Mouse (Mus musculus): ENCODE measurements around the gene Zfp326. TPM values are rescaled to one million over a fixed set of nuclear protein-coding genes. Genes with fewer than 3 reads are reported as not detected.

Gene Zfp326
- polyA plus RNA-seq (2014; fragmentation: Nextera tagmentation; extraction: Ambion mirVana), result 16.9 and 32.0 TPM in 2 replicates

GRCm38 (mm10) chr5:105876068-105876924, at the start of gene Zfp326:
TSS of gene Zfp326 (plus strand) at chr5:105876565.
- Histone ChIP-seq H3K27me3 (ENCODE audit: control insufficient read depth, insufficient read depth, low read length) (no peaks in the 10 kb centered on the region), H3K9ac (ENCODE audit: low read depth, low read length) (peak within 1 kb of the TSS; percentile 96), H3K4me3 (ENCODE audit: low read depth, low read length) (peak within 1 kb of the TSS; percentile 81), H3K9me3 (replicated peaks; ENCODE audit: control insufficient read depth, low read length) (no peaks in the 10 kb centered on the region), H3K27ac (ENCODE audit: low read depth, low read length) (peak within 1 kb of the TSS; percentile 89), H3K36me3 (ENCODE audit: control insufficient read depth, insufficient read depth, low read length) (no peaks in the 10 kb centered on the region), H3K4me2 (peak within 1 kb of the TSS; percentile 74), H3K4me1 (ENCODE audit: control insufficient read depth, insufficient read depth, low read length) (peaks cover 13% of the 10 kb centered on the region)
- ATAC-seq (replicated peaks; ENCODE audit: insufficient number of reproducible peaks, low FRiP score, low TSS enrichment), result peak; percentile 96
- under 1% methylated on average over 50 of the region's 83 CpGs for WGBS (ENCODE audit: insufficient replicate concordance)

GRCm38 (mm10) chr5:105826916-105827510, 49.4 kb upstream of the Zfp326 start:
- no peaks in the 10 kb centered on the region for H3K27me3 ChIP-seq (ENCODE audit: control insufficient read depth, insufficient read depth, low read length)
- WGBS (ENCODE audit: insufficient replicate concordance), result 65% methylated on average over 5 of the region's 5 CpGs
- no peaks in the 10 kb centered on the region for H3K9me3 ChIP-seq (replicated peaks; ENCODE audit: control insufficient read depth, low read length)
- no peak overlapping the region for H3K4me3 ChIP-seq (ENCODE audit: low read depth, low read length)
- no peak for ATAC-seq (replicated peaks; ENCODE audit: insufficient number of reproducible peaks, low FRiP score, low TSS enrichment)
- no peak overlapping the region for H3K4me2 ChIP-seq
- peaks cover 4% of the 10 kb centered on the region; the same call in 1 of the 2 replicates for H3K4me1 ChIP-seq (ENCODE audit: control insufficient read depth, insufficient read depth, low read length)
- no peak overlapping the region for H3K27ac ChIP-seq (ENCODE audit: low read depth, low read length)
- H3K36me3 ChIP-seq (ENCODE audit: control insufficient read depth, insufficient read depth, low read length), result no peaks in the 10 kb centered on the region
- no peak overlapping the region for H3K9ac ChIP-seq (ENCODE audit: low read depth, low read length)

- Histone ChIP-seq H3K27me3 (ENCODE audit: control insufficient read depth, insufficient read depth, low read length) (no peaks in the 10 kb centered on the region), H3K4me3 (ENCODE audit: low read depth, low read length) (no peak overlapping the region), H3K27ac (ENCODE audit: low read depth, low read length) (no peak overlapping the region), H3K4me1 (ENCODE audit: control insufficient read depth, insufficient read depth, low read length) (peaks cover 4% of the 10 kb centered on the region; the same call in 1 of the 2 replicates), H3K9me3 (replicated peaks; ENCODE audit: control insufficient read depth, low read length) (no peaks in the 10 kb centered on the region), H3K4me2 (no peak overlapping the region), H3K36me3 (ENCODE audit: control insufficient read depth, insufficient read depth, low read length) (no peaks in the 10 kb centered on the region), H3K9ac (ENCODE audit: low read depth, low read length) (no peak overlapping the region)
- 84% methylated on average over 3 of the region's 3 CpGs for WGBS (ENCODE audit: insufficient replicate concordance)
- ATAC-seq (replicated peaks; ENCODE audit: insufficient number of reproducible peaks, low FRiP score, low TSS enrichment), result no peak
Observed at GRCm38 (mm10) chr5:105828050-105828449, 48.3 kb upstream of the Zfp326 start.

GRCm38 (mm10) chr5:105829008-105829586, 47.3 kb upstream of the Zfp326 start:
- 34% methylated on average over 7 of the region's 7 CpGs for WGBS (ENCODE audit: insufficient replicate concordance)
- Histone ChIP-seq H3K36me3 (ENCODE audit: control insufficient read depth, insufficient read depth, low read length) (no peaks in the 10 kb centered on the region), H3K9me3 (replicated peaks; ENCODE audit: control insufficient read depth, low read length) (no peaks in the 10 kb centered on the region), H3K4me3 (ENCODE audit: low read depth, low read length) (no peak overlapping the region), H3K27ac (ENCODE audit: low read depth, low read length) (no peak overlapping the region), H3K9ac (ENCODE audit: low read depth, low read length) (no peak overlapping the region), H3K4me2 (no peak overlapping the region), H3K4me1 (ENCODE audit: control insufficient read depth, insufficient read depth, low read length) (peaks cover 4% of the 10 kb centered on the region; the same call in 1 of the 2 replicates), H3K27me3 (ENCODE audit: control insufficient read depth, insufficient read depth, low read length) (no peaks in the 10 kb centered on the region)
- no peak for ATAC-seq (replicated peaks; ENCODE audit: insufficient number of reproducible peaks, low FRiP score, low TSS enrichment)

- Histone ChIP-seq H3K27ac (ENCODE audit: low read depth, low read length) (no peak overlapping the region), H3K4me1 (ENCODE audit: control insufficient read depth, insufficient read depth, low read length) (0 out of 2 replicates have a peak, but pooled peaks cover 2% of the 10 kb centered on the region), H3K4me3 (ENCODE audit: low read depth, low read length) (no peak overlapping the region), H3K4me2 (no peak overlapping the region), H3K27me3 (ENCODE audit: control insufficient read depth, insufficient read depth, low read length) (0 out of 2 replicates have a peak, but pooled peaks cover 2% of the 10 kb centered on the region), H3K9me3 (replicated peaks; ENCODE audit: control insufficient read depth, low read length) (no peaks in the 10 kb centered on the region), H3K36me3 (ENCODE audit: control insufficient read depth, insufficient read depth, low read length) (no peaks in the 10 kb centered on the region), H3K9ac (ENCODE audit: low read depth, low read length) (no peak overlapping the region)
- WGBS (ENCODE audit: insufficient replicate concordance), result 65% methylated on average over 7 of the region's 7 CpGs
- no peak for ATAC-seq (replicated peaks; ENCODE audit: insufficient number of reproducible peaks, low FRiP score, low TSS enrichment)
Observed at GRCm38 (mm10) chr5:105832140-105832539, 44.2 kb upstream of the Zfp326 start.

GRCm38 (mm10) chr5:105833923-105834322, 42.4 kb upstream of the Zfp326 start:
- Histone ChIP-seq H3K36me3 (ENCODE audit: control insufficient read depth, insufficient read depth, low read length) (no peaks in the 10 kb centered on the region), H3K4me1 (ENCODE audit: control insufficient read depth, insufficient read depth, low read length) (0 out of 2 replicates have a peak, but pooled peaks cover 2% of the 10 kb centered on the region), H3K9ac (ENCODE audit: low read depth, low read length) (no peak overlapping the region), H3K9me3 (replicated peaks; ENCODE audit: control insufficient read depth, low read length) (no peaks in the 10 kb centered on the region), H3K4me2 (no peak overlapping the region), H3K27me3 (ENCODE audit: control insufficient read depth, insufficient read depth, low read length) (0 out of 2 replicates have a peak, but pooled peaks cover 2% of the 10 kb centered on the region), H3K27ac (ENCODE audit: low read depth, low read length) (no peak overlapping the region), H3K4me3 (ENCODE audit: low read depth, low read length) (no peak overlapping the region)
- no peak for ATAC-seq (replicated peaks; ENCODE audit: insufficient number of reproducible peaks, low FRiP score, low TSS enrichment)
- WGBS (ENCODE audit: insufficient replicate concordance), result 71% methylated on average over 3 of the region's 3 CpGs

GRCm38 (mm10) chr5:105836006-105836405, 40.4 kb upstream of the Zfp326 start:
- no peak overlapping the region for H3K4me2 ChIP-seq
- H3K36me3 ChIP-seq (ENCODE audit: control insufficient read depth, insufficient read depth, low read length), result no peaks in the 10 kb centered on the region
- no peak overlapping the region for H3K27ac ChIP-seq (ENCODE audit: low read depth, low read length)
- H3K9me3 ChIP-seq (replicated peaks; ENCODE audit: control insufficient read depth, low read length), result no peaks in the 10 kb centered on the region
- H3K4me3 ChIP-seq (ENCODE audit: low read depth, low read length), result no peak overlapping the region
- H3K9ac ChIP-seq (ENCODE audit: low read depth, low read length), result no peak overlapping the region
- WGBS (ENCODE audit: insufficient replicate concordance), result 63% methylated on average over 9 of the region's 9 CpGs
- H3K27me3 ChIP-seq (ENCODE audit: control insufficient read depth, insufficient read depth, low read length), result 0 out of 2 replicates have a peak, but pooled peaks cover 2% of the 10 kb centered on the region
- H3K4me1 ChIP-seq (ENCODE audit: control insufficient read depth, insufficient read depth, low read length), result 0 out of 2 replicates have a peak, but pooled peaks cover 2% of the 10 kb centered on the region
- ATAC-seq (replicated peaks; ENCODE audit: insufficient number of reproducible peaks, low FRiP score, low TSS enrichment), result no peak

GRCm38 (mm10) chr5:105839740-105840310, 36.5 kb upstream of the Zfp326 start:
- Histone ChIP-seq H3K4me2 (no peak overlapping the region), H3K27ac (ENCODE audit: low read depth, low read length) (no peak overlapping the region), H3K27me3 (ENCODE audit: control insufficient read depth, insufficient read depth, low read length) (0 out of 2 replicates have a peak, but pooled peaks cover 2% of the 10 kb centered on the region), H3K4me1 (ENCODE audit: control insufficient read depth, insufficient read depth, low read length) (0 out of 2 replicates have a peak, but pooled peaks cover 2% of the 10 kb centered on the region), H3K4me3 (ENCODE audit: low read depth, low read length) (no peak overlapping the region), H3K36me3 (ENCODE audit: control insufficient read depth, insufficient read depth, low read length) (no peaks in the 10 kb centered on the region), H3K9ac (ENCODE audit: low read depth, low read length) (no peak overlapping the region), H3K9me3 (replicated peaks; ENCODE audit: control insufficient read depth, low read length) (no peaks in the 10 kb centered on the region)
- no peak for ATAC-seq (replicated peaks; ENCODE audit: insufficient number of reproducible peaks, low FRiP score, low TSS enrichment)
- WGBS (ENCODE audit: insufficient replicate concordance), result 60% methylated on average over 13 of the region's 13 CpGs

All from heart, embryonic 11.5 days (tissue).